Mouse (Mus musculus) neural tube, embryonic 14.5 days (tissue): ENCODE measurements around the gene Pxylp1. TPM values are rescaled to one million over a fixed set of nuclear protein-coding genes. Genes with fewer than 3 reads are reported as not detected.
A peak's percentile ranks its signal among the peaks of the same experiment; 100 is the strongest.

Source experiments
- ATAC-seq: fragments of 200-750 bp; cut with Nextera tagmentation; 2 replicates; pipeline ENCODE4 v1.8.0; 2017; ENCODE audit warnings: low read depth, mild to moderate bottlenecking, moderate TSS enrichment, moderate library complexity
- H3K27ac ChIP-seq: fragments of 300-500 bp; sonication (generic); 2 replicates; pipeline ENCODE4 v1.5.1; 2014; ENCODE audit warnings: low read depth, mild to moderate bottlenecking, control low read depth, low read length, moderate library complexity, mixed read lengths
- H3K27me3 ChIP-seq: fragments of 300-500 bp; sonication (generic); 2 replicates; pipeline ENCODE4 v1.6.1; 2014; ENCODE audit warnings: low read length; ENCODE audit not compliant: control insufficient read depth, insufficient read depth
- H3K36me3 ChIP-seq: fragments of 300-500 bp; sonication (generic); 2 replicates; pipeline ENCODE4 v1.6.1; 2014; ENCODE audit warnings: low read length, mixed read lengths; ENCODE audit not compliant: control insufficient read depth, insufficient read depth
- H3K4me1 ChIP-seq: fragments of 300-500 bp; sonication (generic); 2 replicates; pipeline ENCODE4 v1.6.1; 2014; ENCODE audit warnings: low read length; ENCODE audit not compliant: control insufficient read depth, insufficient read depth
- H3K4me2 ChIP-seq: fragments of 300-500 bp; sonication (generic); 2 replicates; pipeline ENCODE4 v1.6.1; 2014; ENCODE audit warnings: mild to moderate bottlenecking, low read depth, low read length, control low read depth
- H3K4me3 ChIP-seq: fragments of 300-500 bp; sonication (generic); 2 replicates; pipeline ENCODE4 v1.5.1; 2014; ENCODE audit warnings: low read depth, low read length, control low read depth, mixed read lengths
- H3K9ac ChIP-seq: fragments of 300-500 bp; sonication (generic); replicated peaks from 2 replicates; pipeline ENCODE4 v1.6.1; 2014; ENCODE audit warnings: low read depth, mild to moderate bottlenecking, control low read depth, low read length, mixed read lengths
- H3K9me3 ChIP-seq: fragments of 300-500 bp; sonication (generic); 2 replicates; pipeline ENCODE4 v1.6.1; 2016; ENCODE audit warnings: low read length; ENCODE audit not compliant: control insufficient read depth
- WGBS: fragments of 180-500 bp; shearing (Covaris S2); extraction: QIAGEN DNeasy Blood & Tissue Kit; methylation state at CpG from one replicate; pipeline ENCODE4 v1.1.7; 2014; 5-methylcytosine and 5-hydroxymethylcytosine counted together
- polyA plus RNA-seq: library from polyadenylated mRNA; unstranded; fragments of >200 nt; fragmentation: Nextera tagmentation; extraction: Ambion mirVana; gene quantifications from 2 replicates; pipeline ENCODE4 v1.2.1, GENCODE M21; 2014

The Pxylp1 gene
- polyA plus RNA-seq, 1 experiment from 2014 or later, result 30.3 TPM

GRCm38 (mm10) chr9:96887492-96887891 is 5.0 kb downstream of the Pxylp1 start:
- no peaks in the 10 kb centered on the region for H3K27me3 ChIP-seq
- H3K9me3 ChIP-seq, result no peaks in the 10 kb centered on the region
- peak overlapping the region; percentile 60; the same call in 1 of the 2 replicates for H3K4me3 ChIP-seq
- no peaks in the 10 kb centered on the region for H3K36me3 ChIP-seq
- no peak overlapping the region for H3K9ac ChIP-seq
- no peak overlapping the region for H3K27ac ChIP-seq
- H3K4me2 ChIP-seq, result peak overlapping the region; percentile 88
- H3K4me1 ChIP-seq, result peaks cover 39% of the 10 kb centered on the region
- no peak for ATAC-seq

DNA sequence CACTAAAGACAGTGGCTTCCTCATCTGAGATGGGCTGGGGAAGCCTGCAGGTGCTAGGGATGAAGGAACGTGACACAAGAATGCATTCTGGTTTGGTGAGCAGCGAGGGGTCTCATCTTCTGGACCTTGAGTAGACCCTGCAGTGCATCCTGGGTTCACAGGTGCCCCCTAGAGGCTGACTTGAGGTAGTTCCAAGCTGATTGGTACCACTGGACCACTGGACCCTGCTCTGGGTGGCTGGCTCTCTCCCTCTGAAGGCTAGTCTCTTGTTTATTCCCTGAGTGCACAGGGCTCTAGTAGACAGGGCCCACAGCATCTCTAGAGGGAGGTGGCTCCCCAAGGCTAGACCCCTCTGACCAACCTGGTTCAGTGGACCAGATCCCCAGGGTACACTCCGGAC is 6.7 kb downstream of the Pxylp1 start:
- Histone ChIP-seq H3K9me3 (no peaks in the 10 kb centered on the region), H3K27ac (no peak overlapping the region), H3K4me2 (no peak overlapping the region), H3K36me3 (no peaks in the 10 kb centered on the region), H3K4me1 (peaks cover 31% of the 10 kb centered on the region), H3K27me3 (no peaks in the 10 kb centered on the region), H3K4me3 (no peak overlapping the region), H3K9ac (no peak overlapping the region)
- ATAC-seq, result no peak
- WGBS, result 61% methylated on average over 3 of the region's 3 CpGs

DNA sequence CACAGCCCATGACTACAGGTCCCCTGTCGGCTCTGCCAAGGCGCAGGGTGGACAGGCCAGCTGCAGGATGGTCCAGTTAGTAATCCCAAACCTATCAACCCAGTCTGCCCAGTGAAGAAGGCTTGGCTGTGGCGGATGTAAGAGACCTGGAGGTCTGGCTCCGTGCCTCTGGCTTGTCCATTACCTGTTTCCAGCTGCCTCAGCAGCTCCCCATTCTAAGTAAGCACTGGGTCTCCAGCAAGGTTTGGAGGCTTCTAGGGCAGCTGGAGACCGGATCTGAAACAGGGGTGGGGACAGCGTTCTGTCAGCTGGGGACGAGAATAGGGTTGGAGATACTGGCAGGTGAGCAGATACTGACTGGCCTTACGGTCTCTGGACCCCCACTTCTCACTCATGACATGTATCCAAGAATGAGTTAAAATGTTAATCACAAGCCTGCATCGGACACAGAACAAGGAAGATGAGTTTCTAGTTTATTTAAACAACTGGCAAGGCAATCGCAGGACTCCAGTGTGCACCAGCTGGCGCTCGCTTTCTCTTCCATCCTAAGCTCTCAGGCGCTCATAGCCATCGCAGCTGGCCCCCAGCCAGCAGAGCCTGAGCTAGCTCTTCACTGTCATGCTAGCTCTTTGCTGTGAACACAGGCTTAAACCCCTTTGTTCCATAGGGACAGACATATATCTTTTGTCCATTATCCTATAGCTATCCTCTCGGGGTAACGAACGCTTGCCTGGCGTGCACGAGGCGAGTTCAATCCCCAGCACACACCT is 9.8 kb downstream of the Pxylp1 start:
- Histone ChIP-seq H3K27me3 (no peaks in the 10 kb centered on the region), H3K4me2 (no peak overlapping the region), H3K9me3 (no peaks in the 10 kb centered on the region), H3K36me3 (no peaks in the 10 kb centered on the region), H3K4me3 (no peak overlapping the region), H3K9ac (no peak overlapping the region), H3K27ac (peak overlapping the region; percentile 53), H3K4me1 (peaks cover 24% of the 10 kb centered on the region)
- peak; percentile 58; the same call in 1 of the 2 replicates for ATAC-seq
- 53% methylated on average over 20 of the region's 20 CpGs for WGBS

- no peak for ATAC-seq
- WGBS, result 74% methylated on average over 6 of the region's 6 CpGs
- Histone ChIP-seq H3K4me1 (peaks cover 21% of the 10 kb centered on the region), H3K4me2 (no peak overlapping the region), H3K9me3 (no peaks in the 10 kb centered on the region), H3K27me3 (no peaks in the 10 kb centered on the region), H3K9ac (no peak overlapping the region), H3K4me3 (no peak overlapping the region), H3K27ac (no peak overlapping the region), H3K36me3 (no peaks in the 10 kb centered on the region)
Measured at GRCm38 (mm10) chr9:96881901-96882300, 10.6 kb downstream of the Pxylp1 start.

GRCm38 (mm10) chr9:96879024-96879423 is 13.4 kb downstream of the Pxylp1 start:
- no peak for ATAC-seq
- no peaks in the 10 kb centered on the region for H3K36me3 ChIP-seq
- 94% methylated on average over 6 of the region's 6 CpGs for WGBS
- H3K27ac ChIP-seq, result no peak overlapping the region
- H3K4me1 ChIP-seq, result peaks cover 19% of the 10 kb centered on the region
- no peak overlapping the region for H3K4me3 ChIP-seq
- H3K9ac ChIP-seq, result no peak overlapping the region
- H3K4me2 ChIP-seq, result no peak overlapping the region
- no peaks in the 10 kb centered on the region for H3K27me3 ChIP-seq
- no peaks in the 10 kb centered on the region for H3K9me3 ChIP-seq

- Histone ChIP-seq H3K4me1 (peaks cover 19% of the 10 kb centered on the region), H3K4me3 (no peak overlapping the region), H3K4me2 (no peak overlapping the region), H3K36me3 (no peaks in the 10 kb centered on the region), H3K9me3 (no peaks in the 10 kb centered on the region), H3K9ac (no peak overlapping the region), H3K27me3 (no peaks in the 10 kb centered on the region), H3K27ac (no peak overlapping the region)
- WGBS, result 7% methylated on average over 4 of the region's 4 CpGs
- ATAC-seq, result no peak; the same call in 1 of the 2 replicates
Measured at GRCm38 (mm10) chr9:96878464-96878863, 14.0 kb downstream of the Pxylp1 start.

DNA sequence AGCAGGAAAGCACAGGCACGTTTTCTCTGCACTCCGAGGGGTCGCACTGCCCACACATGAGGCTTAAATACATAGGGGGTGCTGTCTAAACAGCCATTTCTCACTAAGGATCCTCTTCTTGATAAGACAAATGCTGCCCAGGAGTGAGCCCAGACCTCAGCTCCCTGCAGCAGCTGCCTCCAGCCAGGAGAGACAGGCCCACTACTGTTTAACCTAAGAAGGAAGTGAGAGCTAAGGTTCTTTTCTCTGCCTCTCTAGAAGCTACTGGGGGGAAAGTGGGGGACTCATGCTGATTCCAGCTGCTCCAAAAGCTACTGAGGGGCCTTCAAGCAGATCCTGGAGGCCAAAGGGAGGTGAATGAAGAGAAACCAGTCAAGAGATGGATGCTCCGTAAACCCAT is 16.8 kb downstream of the Pxylp1 start:
- Histone ChIP-seq H3K36me3 (no peaks in the 10 kb centered on the region), H3K4me2 (no peak overlapping the region), H3K27ac (no peak overlapping the region), H3K27me3 (no peaks in the 10 kb centered on the region), H3K9me3 (no peaks in the 10 kb centered on the region), H3K9ac (no peak overlapping the region), H3K4me1 (peaks cover 12% of the 10 kb centered on the region), H3K4me3 (no peak overlapping the region)
- WGBS, result 64% methylated on average over 4 of the region's 4 CpGs
- no peak for ATAC-seq

GRCm38 (mm10) chr9:96873082-96873481 is 19.4 kb downstream of the Pxylp1 start:
- Histone ChIP-seq H3K36me3 (no peaks in the 10 kb centered on the region), H3K4me2 (no peak overlapping the region), H3K27me3 (no peaks in the 10 kb centered on the region), H3K9ac (no peak overlapping the region), H3K4me3 (no peak overlapping the region), H3K9me3 (no peaks in the 10 kb centered on the region), H3K27ac (no peak overlapping the region), H3K4me1 (peaks cover 3% of the 10 kb centered on the region; the same call in 1 of the 2 replicates)
- no peak for ATAC-seq
- 73% methylated on average over 5 of the region's 5 CpGs for WGBS

DNA sequence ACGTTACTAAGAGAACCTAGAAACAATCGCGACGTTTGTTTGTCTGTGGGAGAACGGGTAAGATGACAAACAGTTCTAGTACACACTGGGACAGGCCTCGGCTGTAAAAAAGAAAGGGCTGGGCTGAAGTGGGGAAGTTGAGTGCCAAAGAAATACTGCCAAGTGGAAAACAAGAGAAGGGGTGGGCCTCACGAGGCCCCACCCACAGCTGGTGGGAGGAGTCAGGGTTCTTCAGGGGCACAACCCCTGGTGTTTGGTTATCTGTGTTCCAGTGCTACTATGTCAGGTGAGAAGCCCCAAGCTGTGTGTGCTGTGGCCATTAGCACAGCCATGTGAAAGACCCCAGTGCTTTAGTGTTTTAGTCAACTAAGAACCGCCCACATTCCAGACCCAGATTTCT is 22.4 kb downstream of the Pxylp1 start:
- Histone ChIP-seq H3K9me3 (no peaks in the 10 kb centered on the region), H3K4me1 (no peaks in the 10 kb centered on the region), H3K4me2 (no peak overlapping the region), H3K27me3 (no peaks in the 10 kb centered on the region), H3K9ac (no peak overlapping the region), H3K27ac (no peak overlapping the region), H3K36me3 (no peaks in the 10 kb centered on the region), H3K4me3 (no peak overlapping the region)
- WGBS, result 61% methylated on average over 8 of the region's 8 CpGs
- ATAC-seq, result no peak
